Mouse (Mus musculus): ENCODE data around the gene Rhoc. TPM values are rescaled to one million over a fixed set of nuclear protein-coding genes. Genes with fewer than 3 reads are reported as not detected.
A peak's percentile ranks its signal among the peaks of the same experiment; 100 is the strongest.

The Rhoc gene
- polyA plus RNA-seq, 1 experiment, result 123 TPM

DNA sequence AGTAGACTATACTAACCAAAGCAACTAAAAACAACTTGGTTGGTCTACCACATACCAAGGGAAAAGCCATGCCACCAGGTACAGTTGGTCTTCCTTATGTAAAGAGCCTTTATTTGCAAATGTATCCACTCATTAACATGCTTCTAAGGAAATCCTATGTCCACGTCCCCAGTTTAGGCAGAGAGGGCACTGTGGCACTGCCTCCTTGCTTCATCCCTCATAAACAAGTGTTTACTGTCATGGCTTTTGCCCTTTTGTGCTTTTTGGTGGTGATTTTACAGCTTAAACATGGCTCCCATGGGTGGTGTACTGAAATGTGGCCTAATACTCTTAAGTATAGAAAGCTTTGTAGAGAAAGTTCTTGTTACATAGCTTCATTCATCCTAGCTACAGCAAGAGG is 32.3 kb downstream of the Rhoc start:
- no peak overlapping the region for H3K9ac ChIP-seq (ENCODE audit: low read depth, poor library complexity, severe bottlenecking)
- no peak overlapping the region for H3K4me3 ChIP-seq (ENCODE audit: low read depth, low read length)
- H3K27me3 ChIP-seq (ENCODE audit: control insufficient read depth, insufficient read depth, low read length, poor library complexity, severe bottlenecking), result no peaks in the 10 kb centered on the region
- H3K4me1 ChIP-seq (ENCODE audit: control insufficient read depth, insufficient read depth, low read length), result peaks cover 3% of the 10 kb centered on the region
- peaks cover 3% of the 10 kb centered on the region for H3K36me3 ChIP-seq (ENCODE audit: control insufficient read depth, insufficient read depth, low read length, poor library complexity, severe bottlenecking)
- peak overlapping the region; percentile 64; the same call in 1 of the 2 replicates for H3K27ac ChIP-seq (ENCODE audit: insufficient read depth, low read length)
- TF ChIP-seq POLR2A (IDR thresholded peaks at IDR 0.05; ENCODE audit: insufficient read depth, low read length) (no peak), EP300 (IDR thresholded peaks at IDR 0.05; ENCODE audit: insufficient read depth, low read depth, low read length) (no peak)
- H3K9me3 ChIP-seq (replicated peaks; ENCODE audit: control insufficient read depth, insufficient read depth, low read length, poor library complexity, severe bottlenecking), result no peaks in the 10 kb centered on the region

DNA sequence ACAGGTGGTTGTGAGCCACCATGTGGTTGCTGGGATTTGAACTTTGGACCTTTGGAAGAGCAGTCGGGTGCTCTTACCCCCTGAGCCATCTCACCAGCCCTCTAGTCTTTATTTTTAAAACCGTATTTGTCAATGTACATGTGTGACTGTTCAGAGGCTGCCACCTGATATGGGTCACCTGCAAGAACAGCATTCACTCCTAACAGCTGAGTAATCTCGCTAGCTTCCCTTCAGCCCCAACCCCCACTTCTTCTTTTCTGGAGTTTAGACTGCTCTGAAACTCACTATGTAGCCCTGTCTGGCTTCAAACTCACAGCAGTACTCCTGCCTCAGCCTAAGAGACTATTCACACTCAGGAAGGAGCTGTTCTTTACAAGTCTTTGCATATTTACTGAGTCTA is 34.2 kb downstream of the Rhoc start:
- TF ChIP-seq EP300 (IDR thresholded peaks at IDR 0.05; ENCODE audit: insufficient read depth, low read depth, low read length) (no peak), POLR2A (IDR thresholded peaks at IDR 0.05; ENCODE audit: insufficient read depth, low read length) (no peak), CTCF (IDR thresholded peaks at IDR 0.05; ENCODE audit: low read depth, low read length) (no peak)
- Histone ChIP-seq H3K27ac (ENCODE audit: insufficient read depth, low read length) (no peak overlapping the region), H3K36me3 (ENCODE audit: control insufficient read depth, insufficient read depth, low read length, poor library complexity, severe bottlenecking) (peaks cover 7% of the 10 kb centered on the region), H3K27me3 (ENCODE audit: control insufficient read depth, insufficient read depth, low read length, poor library complexity, severe bottlenecking) (no peaks in the 10 kb centered on the region), H3K9ac (ENCODE audit: low read depth, poor library complexity, severe bottlenecking) (no peak overlapping the region), H3K9me3 (replicated peaks; ENCODE audit: control insufficient read depth, insufficient read depth, low read length, poor library complexity, severe bottlenecking) (no peaks in the 10 kb centered on the region), H3K4me1 (ENCODE audit: control insufficient read depth, insufficient read depth, low read length) (peaks cover 1% of the 10 kb centered on the region), H3K4me3 (ENCODE audit: low read depth, low read length) (no peak overlapping the region)

DNA sequence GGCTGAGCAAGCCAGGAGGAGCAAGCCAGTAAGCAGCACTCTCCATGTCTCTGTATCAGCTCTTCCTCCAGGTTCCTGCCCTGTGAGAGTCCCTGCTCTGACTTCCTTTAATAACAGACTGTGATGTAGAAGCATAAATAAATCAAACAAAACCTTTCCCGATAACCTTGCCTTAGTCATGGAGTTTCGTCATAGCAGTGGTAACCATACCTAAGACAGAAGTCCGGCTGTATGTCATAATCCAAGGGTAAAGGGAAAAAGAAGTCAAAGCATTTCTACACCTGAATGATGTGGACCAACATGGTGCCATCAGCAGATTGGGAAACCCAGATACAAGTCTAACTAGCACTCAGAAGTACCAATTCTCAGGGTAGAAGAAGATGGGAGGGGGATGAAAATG is 47.6 kb downstream of the Rhoc start:
- Histone ChIP-seq H3K9me3 (replicated peaks; ENCODE audit: control insufficient read depth, insufficient read depth, low read length, poor library complexity, severe bottlenecking) (no peaks in the 10 kb centered on the region), H3K4me3 (ENCODE audit: low read depth, low read length) (no peak overlapping the region), H3K27me3 (ENCODE audit: control insufficient read depth, insufficient read depth, low read length, poor library complexity, severe bottlenecking) (no peaks in the 10 kb centered on the region), H3K4me1 (ENCODE audit: control insufficient read depth, insufficient read depth, low read length) (no peaks in the 10 kb centered on the region), H3K36me3 (ENCODE audit: control insufficient read depth, insufficient read depth, low read length, poor library complexity, severe bottlenecking) (peaks cover 40% of the 10 kb centered on the region), H3K27ac (ENCODE audit: insufficient read depth, low read length) (no peak overlapping the region), H3K9ac (ENCODE audit: low read depth, poor library complexity, severe bottlenecking) (no peak overlapping the region)
- no peak for TF ChIP-seq CTCF (IDR thresholded peaks at IDR 0.05; ENCODE audit: low read depth, low read length)
- TF ChIP-seq POLR2A (IDR thresholded peaks at IDR 0.05; ENCODE audit: insufficient read depth, low read length), result no peak
- no peak for TF ChIP-seq EP300 (IDR thresholded peaks at IDR 0.05; ENCODE audit: insufficient read depth, low read depth, low read length)

DNA sequence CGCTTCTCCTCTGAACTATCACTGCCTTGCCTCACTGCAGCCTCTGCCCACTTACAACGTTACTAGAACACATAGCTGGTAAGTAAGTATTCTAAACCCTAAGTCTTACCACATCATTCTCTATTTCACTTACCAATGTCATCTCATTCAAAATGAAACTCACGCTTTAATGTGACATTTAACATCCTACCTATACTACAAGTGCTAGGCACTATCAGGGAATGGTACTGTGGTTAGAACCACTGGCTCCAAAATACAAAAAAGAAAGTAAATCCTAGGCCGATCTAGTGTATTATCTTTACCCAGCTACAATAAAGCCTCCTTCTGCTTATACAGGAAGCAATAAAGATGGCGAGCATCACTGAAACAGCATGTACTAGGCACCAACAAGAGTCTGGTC is 52.9 kb downstream of the Rhoc start:
- TF ChIP-seq CTCF (IDR thresholded peaks at IDR 0.05; ENCODE audit: low read depth, low read length), result no peak
- TF ChIP-seq POLR2A (IDR thresholded peaks at IDR 0.05; ENCODE audit: insufficient read depth, low read length), result no peak
- no peak for TF ChIP-seq EP300 (IDR thresholded peaks at IDR 0.05; ENCODE audit: insufficient read depth, low read depth, low read length)
- H3K9me3 ChIP-seq (replicated peaks; ENCODE audit: control insufficient read depth, insufficient read depth, low read length, poor library complexity, severe bottlenecking), result no peaks in the 10 kb centered on the region

More for the DNA sequence above, 52.9 kb downstream of the Rhoc start:
- Histone ChIP-seq H3K36me3 (ENCODE audit: control insufficient read depth, insufficient read depth, low read length, poor library complexity, severe bottlenecking) (peaks cover 35% of the 10 kb centered on the region), H3K9ac (ENCODE audit: low read depth, poor library complexity, severe bottlenecking) (no peak overlapping the region), H3K27me3 (ENCODE audit: control insufficient read depth, insufficient read depth, low read length, poor library complexity, severe bottlenecking) (no peaks in the 10 kb centered on the region), H3K4me3 (ENCODE audit: low read depth, low read length) (no peak overlapping the region), H3K4me1 (ENCODE audit: control insufficient read depth, insufficient read depth, low read length) (no peaks in the 10 kb centered on the region), H3K27ac (ENCODE audit: insufficient read depth, low read length) (no peak overlapping the region)

Other genes with a start within 250 kb of the Rhoc start
- 78.7 and 87.2 TPM in 2 replicates for gene Slc16a1, start 149.7 kb upstream of the Rhoc start, polyA plus RNA-seq (2011; ENCODE audit: insufficient read depth, insufficient read length, low read depth, missing spikeins)
- gene Ppm1j, start 7.3 kb upstream of the Rhoc start, polyA plus RNA-seq (2011; ENCODE audit: insufficient read depth, insufficient read length, low read depth, missing spikeins), result 21.4 and 23.8 TPM in 2 replicates
- gene Fam19a3, start 6.5 kb upstream of the Rhoc start, polyA plus RNA-seq (2011; ENCODE audit: insufficient read depth, insufficient read length, low read depth, missing spikeins), result 0.20 and 0.31 TPM in 2 replicates
- gene Mov10, start 30.2 kb downstream of the Rhoc start, polyA plus RNA-seq (2011; ENCODE audit: insufficient read depth, insufficient read length, low read depth, missing spikeins), result 79.9 and 90.4 TPM in 2 replicates
- 29.4 and 30.0 TPM in 2 replicates for gene St7l, start 75.6 kb downstream of the Rhoc start, polyA plus RNA-seq (2011; ENCODE audit: insufficient read depth, insufficient read length, low read depth, missing spikeins)
- 215 and 253 TPM in 2 replicates for gene Capza1, start 76.1 kb downstream of the Rhoc start, polyA plus RNA-seq (2011; ENCODE audit: insufficient read depth, insufficient read length, low read depth, missing spikeins)
- 1.8 and 2.0 TPM in 2 replicates for gene Wnt2b, start 173.5 kb downstream of the Rhoc start, polyA plus RNA-seq (2011; ENCODE audit: insufficient read depth, insufficient read length, low read depth, missing spikeins)

All from ES-Bruce4 (cell line).